Mouse (Mus musculus): ENCODE measurements around the gene Maco1. TPM values are rescaled to one million over a fixed set of nuclear protein-coding genes. Genes with fewer than 3 reads are reported as not detected.

The Maco1 gene
- 4.9 and 6.9 TPM in 2 replicates for polyA plus RNA-seq (2012; rRNA removed; ENCODE audit: low replicate concordance)

GRCm38 (mm10) chr4:134853259-134853636 lies at the start of gene Maco1:
Gene Maco1 (minus strand): TSS chr4:134853345.

GRCm38 (mm10) chr4:134863937-134864729 lies 11.0 kb upstream of the Maco1 start, which contains the start of gene Rhd:
Gene Rhd (plus strand): TSS chr4:134864536.

DNA sequence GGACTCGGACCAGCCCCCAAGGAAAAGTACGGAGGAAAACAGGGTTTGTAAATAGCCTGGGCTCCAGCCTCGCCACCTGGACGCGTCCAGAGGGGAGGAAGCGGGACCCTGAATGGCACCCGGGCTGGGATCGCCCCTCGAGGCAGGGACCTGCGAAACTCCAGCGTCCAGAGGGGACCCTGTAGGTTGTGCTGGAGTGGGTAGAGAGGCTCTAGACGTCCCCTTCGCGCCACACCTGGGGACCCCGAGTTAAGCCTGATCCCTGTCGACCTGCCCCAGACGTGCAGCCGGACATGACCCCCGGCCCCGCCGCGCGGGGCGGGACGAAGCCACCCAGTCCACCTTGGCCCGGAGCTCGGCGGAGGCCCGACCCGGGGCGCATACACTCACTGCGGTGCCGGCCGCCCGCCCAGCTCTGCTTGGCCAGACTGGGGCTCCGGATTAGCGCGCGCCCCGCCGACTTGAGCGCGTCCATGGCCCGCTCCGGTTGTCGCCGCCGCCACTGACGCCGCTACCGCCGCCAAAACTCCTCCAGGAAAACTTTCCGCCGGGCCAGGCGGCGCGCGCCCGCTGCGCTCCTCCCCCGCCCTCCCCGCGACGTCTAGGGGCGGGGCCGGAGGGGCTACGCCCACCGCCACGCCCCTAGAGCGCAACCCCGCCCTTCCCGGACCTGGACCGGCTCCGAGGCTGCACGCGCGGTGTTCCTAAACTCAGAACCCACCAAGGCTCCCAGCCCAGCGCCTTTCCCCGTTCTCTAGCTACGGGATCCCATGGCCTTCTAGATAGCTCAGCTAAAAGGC lies 85.5 kb downstream of the Maco1 start, which contains the start of gene Ldlrap1:
Gene Ldlrap1, minus strand, starts transcription at position 599 of the 800 bp plus-strand sequence.

Other genes with a start within 250 kb of the Maco1 start
- gene Man1c1, start 149.1 kb downstream of the Maco1 start, polyA plus RNA-seq (2012; rRNA removed; ENCODE audit: low replicate concordance) = 2.8 and 4.2 TPM in 2 replicates
- gene Ldlrap1, start 85.3 kb downstream of the Maco1 start, polyA plus RNA-seq (2012; rRNA removed; ENCODE audit: low replicate concordance) = 9.4 and 9.6 TPM in 2 replicates
- 0.18 TPM in 1 of 2 replicates, not detected in the other for gene Rhd, start 11.2 kb upstream of the Maco1 start, polyA plus RNA-seq (2012; rRNA removed; ENCODE audit: low replicate concordance)
- gene Tmem50a, start 61.7 kb upstream of the Maco1 start, polyA plus RNA-seq (2012; rRNA removed; ENCODE audit: low replicate concordance) = 37.9 and 50.6 TPM in 2 replicates
- 826 and 1,557 TPM in 2 replicates for gene Rsrp1, start 70.2 kb upstream of the Maco1 start, polyA plus RNA-seq (2012; rRNA removed; ENCODE audit: low replicate concordance)
- gene Syf2, start 77.6 kb upstream of the Maco1 start, polyA plus RNA-seq (2012; rRNA removed; ENCODE audit: low replicate concordance) = 5.9 and 6.0 TPM in 2 replicates